Comparison of ENCODE assay signal across 19 mouse cellular contexts in the genomic region with DNA sequence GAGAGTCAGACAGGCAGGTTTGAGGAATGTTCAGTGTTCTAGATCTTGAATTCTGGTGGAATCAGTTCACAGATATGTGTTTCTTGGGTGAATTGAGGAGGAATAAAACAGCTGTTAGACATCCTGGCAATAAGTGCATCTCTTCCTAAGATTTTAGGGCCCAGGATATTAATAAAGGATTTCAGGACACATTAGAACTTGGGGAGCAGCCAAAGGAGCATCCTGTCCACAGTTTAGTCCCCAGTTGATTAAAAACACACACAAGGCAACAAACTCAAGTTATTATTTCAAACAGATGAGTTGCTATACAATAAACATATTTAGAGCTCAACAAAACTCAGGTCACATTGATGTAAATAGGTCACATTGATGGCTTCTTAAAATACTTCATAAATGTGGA.
A peak's percentile ranks its signal among the peaks of the same experiment; 100 is the strongest.
DNase-seq lines count a peak whose midpoint lies in the region; ATAC-seq and TF ChIP-seq lines count a peak whose summit lies in the region.
"Had no signal": no experiment of that assay in that cellular context is flagged by ENCODE, and none has a peak within 500 bp of the region (broad histone marks: within the 10 kb centered on the region; RNA-seq: fewer than 3 reads in every experiment).

No protein-coding gene starts in this region.

- H3K4me2 ChIP-seq in liver, embryonic 12.5 days, result no peak overlapping the region
- H3K4me2 ChIP-seq: hindbrain, embryonic 13.5 days; kidney, embryonic 15.5 days; liver, embryonic 13.5 days; midbrain, embryonic 12.5 days had no signal

- no peaks in the 10 kb centered on the region for H3K36me3 ChIP-seq in liver, adult 2 months (ENCODE audit: control insufficient read depth, insufficient read depth, low read length)
- H3K36me3 ChIP-seq in liver, embryonic 12.5 days, result no peaks in the 10 kb centered on the region; the same call in 1 of the 2 replicates
- H3K36me3 ChIP-seq: hindbrain, embryonic 13.5 days; liver, embryonic 13.5 days; midbrain, embryonic 12.5 days had no signal

- no peaks in the 10 kb centered on the region for H3K4me1 ChIP-seq in liver, adult 2 months (ENCODE audit: control insufficient read depth, insufficient read depth, low read length)
- H3K4me1 ChIP-seq in liver, embryonic 12.5 days, result no peaks in the 10 kb centered on the region
- no peaks in the 10 kb centered on the region for H3K4me1 ChIP-seq in embryonic fibroblast, embryonic 13.5 days (ENCODE audit: control insufficient read depth, insufficient read depth, low read length)
- H3K4me1 ChIP-seq: hindbrain, embryonic 13.5 days; kidney, embryonic 15.5 days; liver, embryonic 13.5 days; midbrain, embryonic 12.5 days had no signal

- no peak overlapping the region for H3K4me3 ChIP-seq in liver, adult 2 months (ENCODE audit: insufficient read depth, low read depth, low read length)
- no peak overlapping the region for H3K4me3 ChIP-seq in liver, embryonic 12.5 days
- no peak overlapping the region for H3K4me3 ChIP-seq in embryonic fibroblast, embryonic 13.5 days (ENCODE audit: insufficient read depth, low read length)
- H3K4me3 ChIP-seq: heart, adult 2 months; hindbrain, embryonic 13.5 days; kidney, embryonic 15.5 days; layer of hippocampus, adult 2 months; liver, embryonic 13.5 days; midbrain, embryonic 12.5 days had no signal

- intact Hi-C loops in heart, postnatal 10 days (cut with DNase I), result loop anchor here (10.0 kb wide), 1 partner anchor 676 kb away; no protein-coding TSS in a partner anchor

- no peak for TF ChIP-seq CTCF in liver, adult 2 months (IDR thresholded peaks at IDR 0.05; ENCODE audit: low read depth, low read length)
- no peak for TF ChIP-seq CTCF in embryonic fibroblast, embryonic 13.5 days (IDR thresholded peaks at IDR 0.05; ENCODE audit: borderline replicate concordance, insufficient read depth, low read length)

- no peaks in the 10 kb centered on the region for H3K79me2 ChIP-seq in liver, adult 2 months (ENCODE audit: control insufficient read depth, insufficient read depth, low read length)

- H3K9ac ChIP-seq in liver, adult 2 months (ENCODE audit: low read depth, low read length), result no peak overlapping the region
- no peak overlapping the region for H3K9ac ChIP-seq in liver, embryonic 12.5 days
- H3K9ac ChIP-seq: hindbrain, embryonic 13.5 days; kidney, embryonic 15.5 days; liver, embryonic 13.5 days; midbrain, embryonic 12.5 days had no signal

- no peaks in the 10 kb centered on the region for H3K27me3 ChIP-seq in liver, adult 2 months (ENCODE audit: control insufficient read depth, insufficient read depth, low read length)
- no peaks in the 10 kb centered on the region for H3K27me3 ChIP-seq in liver, embryonic 12.5 days (replicated peaks)
- H3K27me3 ChIP-seq: hindbrain, embryonic 13.5 days; kidney, embryonic 15.5 days; liver, embryonic 13.5 days; midbrain, embryonic 12.5 days had no signal

- no peak for TF ChIP-seq POLR2A in liver, adult 2 months (IDR thresholded peaks at IDR 0.05; ENCODE audit: extremely low read depth, insufficient read depth, low read length)
- no peak for TF ChIP-seq POLR2A in embryonic fibroblast, embryonic 13.5 days (IDR thresholded peaks at IDR 0.05; ENCODE audit: low read depth, low read length)

- H3K27ac ChIP-seq in liver, adult 2 months (replicated peaks; ENCODE audit: insufficient read depth, low read depth, low read length), result no peak overlapping the region
- H3K27ac ChIP-seq in liver, embryonic 12.5 days, result no peak overlapping the region
- 0 out of 2 replicates have a peak overlapping the region, but pooled peaks have one; percentile 24 for H3K27ac ChIP-seq in embryonic fibroblast, embryonic 13.5 days (ENCODE audit: insufficient read depth, low read length)
- H3K27ac ChIP-seq: hindbrain, embryonic 13.5 days; kidney, embryonic 15.5 days; layer of hippocampus, adult 2 months; liver, embryonic 13.5 days; midbrain, embryonic 12.5 days had no signal

- H3K9me3 ChIP-seq in liver, embryonic 12.5 days (replicated peaks), result no peaks in the 10 kb centered on the region
- H3K9me3 ChIP-seq: hindbrain, embryonic 13.5 days; kidney, embryonic 15.5 days; liver, embryonic 13.5 days; midbrain, embryonic 12.5 days had no signal

- peak; percentile 45 for DNase-seq in heart, adult 8-10 months (ENCODE audit: low spot score)
- no peak for DNase-seq in heart, postnatal 10 days
- DNase-seq in liver, adult 2 months (ENCODE audit: extremely low read depth, low read depth, low spot score), result peak; percentile 3
- peak; percentile 70 for DNase-seq in skeletal muscle tissue, adult 2 months (ENCODE audit: low read depth, low spot score)
- DNase-seq in frontal cortex, postnatal 36 days (ENCODE audit: low spot score in 2 of 2), result no peak
- DNase-seq: cerebellum, adult 8-10 months; heart, adult 2 months; liver, embryonic 13.5 days; retina, postnatal 1 day; right cerebral cortex, postnatal 4 days; thymus, adult 2 months had no signal

- ATAC-seq in liver, embryonic 12.5 days, result no peak
- ATAC-seq: forebrain, embryonic 14.5 days; inflammation-experienced regulatory T-cells, adult 6 months had no signal

Comparison
In these comparisons a context has a peak if more than half of its experiments do, and no peak if none do; other contexts are left out.
1. DNase-seq: peak in heart, adult 8-10 months (single experiment), liver, adult 2 months (single experiment) and skeletal muscle tissue, adult 2 months (single experiment); none in heart, postnatal 10 days (0 of 2) and frontal cortex, postnatal 36 days (0 of 2).